Mouse (Mus musculus): ENCODE measurements around the gene Trim47. TPM values are rescaled to one million over a fixed set of nuclear protein-coding genes. Genes with fewer than 3 reads are reported as not detected.
"Not testable (repeated sequence)": the region's sequence is repeated elsewhere in the genome, so short reads cannot be mapped to it uniquely, and the experiment has no call there.

Gene Trim47
- polyA plus RNA-seq, 1 experiment from 2014 or later, result 4.5 TPM

- ATAC-seq (ENCODE audit: low FRiP score); H3K27ac ChIP-seq; H3K4me2 ChIP-seq; H3K36me3 ChIP-seq; H3K9ac ChIP-seq; H3K9me3 ChIP-seq; H3K4me3 ChIP-seq; H3K27me3 ChIP-seq; H3K4me1 ChIP-seq (replicated peaks): not testable (repeated sequence)
- WGBS, result 95% methylated on average over 6 of the region's 6 CpGs
Observed at GRCm38 (mm10) chr11:116092959-116093358, 34.1 kb downstream of the Trim47 start.

GRCm38 (mm10) chr11:116091591-116091990 lies 35.4 kb downstream of the Trim47 start:
- Histone ChIP-seq H3K4me3 (no peak overlapping the region), H3K9me3 (no peaks in the 10 kb centered on the region), H3K9ac (0 out of 2 replicates have a peak overlapping the region, but pooled peaks have one; percentile 19), H3K4me2 (no peak overlapping the region), H3K27ac (no peak overlapping the region), H3K4me1 (replicated peaks) (peaks cover 6% of the 10 kb centered on the region), H3K36me3 (no peaks in the 10 kb centered on the region), H3K27me3 (no peaks in the 10 kb centered on the region)
- 86% methylated on average over 6 of the region's 6 CpGs for WGBS
- ATAC-seq (ENCODE audit: low FRiP score), result no peak

- Histone ChIP-seq H3K27me3 (no peaks in the 10 kb centered on the region), H3K36me3 (no peaks in the 10 kb centered on the region), H3K4me2 (no peak overlapping the region), H3K27ac (no peak overlapping the region), H3K9ac (no peak overlapping the region), H3K4me3 (no peak overlapping the region), H3K4me1 (replicated peaks) (peaks cover 19% of the 10 kb centered on the region), H3K9me3 (no peaks in the 10 kb centered on the region)
- no peak for ATAC-seq (ENCODE audit: low FRiP score)
- 95% methylated on average over 6 of the region's 6 CpGs for WGBS
Observed at GRCm38 (mm10) chr11:116089545-116089944, 37.5 kb downstream of the Trim47 start.

GRCm38 (mm10) chr11:116088741-116089394 lies 38.1 kb downstream of the Trim47 start:
- H3K4me1 ChIP-seq (replicated peaks), result peaks cover 19% of the 10 kb centered on the region
- WGBS, result 89% methylated on average over 11 of the region's 11 CpGs
- H3K27me3 ChIP-seq, result no peaks in the 10 kb centered on the region
- peaks cover 4% of the 10 kb centered on the region; the same call in 1 of the 2 replicates for H3K36me3 ChIP-seq
- no peak overlapping the region for H3K27ac ChIP-seq
- H3K9ac ChIP-seq, result no peak overlapping the region
- H3K4me3 ChIP-seq, result no peak overlapping the region
- no peaks in the 10 kb centered on the region for H3K9me3 ChIP-seq
- H3K4me2 ChIP-seq, result no peak overlapping the region
- no peak for ATAC-seq (ENCODE audit: low FRiP score)

GRCm38 (mm10) chr11:116088188-116088587 lies 38.8 kb downstream of the Trim47 start:
- Histone ChIP-seq H3K36me3 (peaks cover 11% of the 10 kb centered on the region), H3K27me3 (no peaks in the 10 kb centered on the region), H3K9ac (peak overlapping the region; percentile 66; the same call in 1 of the 2 replicates), H3K4me3 (no peak overlapping the region), H3K4me1 (replicated peaks) (peaks cover 19% of the 10 kb centered on the region), H3K9me3 (no peaks in the 10 kb centered on the region), H3K27ac (no peak overlapping the region), H3K4me2 (peak overlapping the region; percentile 53)
- no peak for ATAC-seq (ENCODE audit: low FRiP score)
- WGBS, result 90% methylated on average over 8 of the region's 8 CpGs

GRCm38 (mm10) chr11:116087194-116088130 lies 39.5 kb downstream of the Trim47 start:
- WGBS, result 5% methylated on average over 31 of the region's 31 CpGs
- Histone ChIP-seq H3K27ac (peak overlapping the region; percentile 53; the same call in 1 of the 2 replicates), H3K27me3 (no peaks in the 10 kb centered on the region), H3K4me1 (replicated peaks) (peaks cover 19% of the 10 kb centered on the region), H3K4me3 (peak overlapping the region; percentile 50), H3K36me3 (peaks cover 17% of the 10 kb centered on the region), H3K9ac (peak overlapping the region; percentile 66), H3K9me3 (no peaks in the 10 kb centered on the region), H3K4me2 (peak overlapping the region; percentile 53)
- peak; percentile 79 for ATAC-seq (ENCODE audit: low FRiP score)

GRCm38 (mm10) chr11:116086258-116087193 lies 40.5 kb downstream of the Trim47 start, which contains the start of gene Wbp2:
Wbp2 (minus strand) TSS chr11:116086995.
- no peaks in the 10 kb centered on the region for H3K9me3 ChIP-seq
- peak within 1 kb of the TSS; percentile 68 for H3K9ac ChIP-seq
- WGBS, result 5% methylated on average over 39 of the region's 43 CpGs
- H3K4me3 ChIP-seq, result peak within 1 kb of the TSS; percentile 50
- H3K27ac ChIP-seq, result peak within 1 kb of the TSS; percentile 82
- H3K4me2 ChIP-seq, result peak within 1 kb of the TSS; percentile 65
- peak; percentile 96 for ATAC-seq (ENCODE audit: low FRiP score)
- no peaks in the 10 kb centered on the region for H3K27me3 ChIP-seq
- H3K36me3 ChIP-seq, result peaks cover 26% of the 10 kb centered on the region
- H3K4me1 ChIP-seq (replicated peaks), result peaks cover 19% of the 10 kb centered on the region

- Histone ChIP-seq H3K27ac (no peak overlapping the region), H3K27me3 (no peaks in the 10 kb centered on the region), H3K36me3 (peaks cover 50% of the 10 kb centered on the region), H3K4me2 (no peak overlapping the region), H3K9ac (no peak overlapping the region), H3K9me3 (no peaks in the 10 kb centered on the region), H3K4me3 (no peak overlapping the region), H3K4me1 (replicated peaks) (peaks cover 24% of the 10 kb centered on the region)
- WGBS, result 93% methylated on average over 6 of the region's 6 CpGs
- ATAC-seq (ENCODE audit: low FRiP score), result no peak
Observed at GRCm38 (mm10) chr11:116084166-116084565, 42.8 kb downstream of the Trim47 start.

- 95% methylated on average over 14 of the region's 14 CpGs for WGBS
- Histone ChIP-seq H3K27ac (no peak overlapping the region), H3K4me3 (no peak overlapping the region), H3K9me3 (no peaks in the 10 kb centered on the region), H3K4me2 (no peak overlapping the region), H3K27me3 (no peaks in the 10 kb centered on the region), H3K4me1 (replicated peaks) (peaks cover 33% of the 10 kb centered on the region), H3K36me3 (peaks cover 55% of the 10 kb centered on the region), H3K9ac (no peak overlapping the region)
- ATAC-seq (ENCODE audit: low FRiP score), result no peak
Observed at GRCm38 (mm10) chr11:116083096-116083672, 43.8 kb downstream of the Trim47 start.

- WGBS, result 78% methylated on average over 6 of the region's 6 CpGs
- ATAC-seq (ENCODE audit: low FRiP score), result no peak
- H3K36me3 ChIP-seq, result peaks cover 55% of the 10 kb centered on the region
Observed at GRCm38 (mm10) chr11:116081081-116081480, 45.9 kb downstream of the Trim47 start.

GRCm38 (mm10) chr11:116079511-116079910 lies 47.5 kb downstream of the Trim47 start:
- Histone ChIP-seq H3K9ac (0 out of 2 replicates have a peak overlapping the region, but pooled peaks have one; percentile 43), H3K4me3 (no peak overlapping the region), H3K4me2 (no peak overlapping the region), H3K4me1 (replicated peaks) (peaks cover 24% of the 10 kb centered on the region), H3K9me3 (no peaks in the 10 kb centered on the region), H3K36me3 (peaks cover 55% of the 10 kb centered on the region), H3K27ac (no peak overlapping the region; the same call in 1 of the 2 replicates), H3K27me3 (no peaks in the 10 kb centered on the region)
- WGBS, result 78% methylated on average over 10 of the region's 10 CpGs
- no peak for ATAC-seq (ENCODE audit: low FRiP score)

More at GRCm38 (mm10) chr11:116081081-116081480, 45.9 kb downstream of the Trim47 start:
- no peak overlapping the region for H3K27ac ChIP-seq
- no peak overlapping the region for H3K9ac ChIP-seq
- peaks cover 34% of the 10 kb centered on the region for H3K4me1 ChIP-seq (replicated peaks)
- H3K27me3 ChIP-seq, result no peaks in the 10 kb centered on the region
- no peak overlapping the region for H3K4me2 ChIP-seq
- no peaks in the 10 kb centered on the region for H3K9me3 ChIP-seq
- no peak overlapping the region for H3K4me3 ChIP-seq

Data from hindbrain, embryonic 13.5 days (tissue).